Mouse (Mus musculus): Measurements from ENCODE around the gene Gm49601. TPM values are rescaled to one million over a fixed set of nuclear protein-coding genes. Genes with fewer than 3 reads are reported as not detected.

Gene Gm49601
- polyA plus RNA-seq, 2 experiments, result 2.7 to 42.9 TPM

DNA sequence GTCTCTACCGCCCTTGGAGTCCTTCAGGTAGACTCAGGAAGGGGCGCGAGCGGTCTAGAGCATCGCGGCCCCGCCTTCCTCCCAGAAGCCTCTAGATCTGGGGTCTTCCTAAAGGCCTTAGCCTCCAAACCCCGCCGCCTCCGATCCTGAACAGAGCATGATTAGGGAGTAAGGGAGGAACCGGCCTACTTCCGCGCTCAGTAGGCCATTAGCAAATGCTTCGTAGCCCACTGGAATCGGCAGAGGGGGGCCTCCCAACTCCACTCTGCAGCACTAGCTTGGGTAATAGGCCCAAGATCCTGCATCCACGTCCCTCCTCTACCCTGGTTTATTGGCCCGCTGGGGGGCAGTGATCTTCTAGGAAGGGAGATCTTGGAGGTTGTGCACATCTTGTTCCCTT is 4.2 kb downstream of the Gm49601 start, which contains the start of gene Gp1bb:
TSS of gene Gp1bb (minus strand) at position 385 of the 400 bp plus-strand sequence.
- DNase-seq (ENCODE audit: low spot score), result no peak
- H3K36me3 ChIP-seq (ENCODE audit: control insufficient read depth, insufficient read depth, low read length), result peaks cover 38% of the 10 kb centered on the region
- no peak for TF ChIP-seq POLR2A (IDR thresholded peaks at IDR 0.05; ENCODE audit: borderline replicate concordance, extremely low read depth, insufficient read depth, insufficient read length)
- peaks cover 83% of the 10 kb centered on the region for H3K27me3 ChIP-seq (ENCODE audit: control insufficient read depth, insufficient read depth, low read length)
- ATAC-seq (ENCODE audit: low FRiP score, low read depth), result no peak
- H3K9me3 ChIP-seq (ENCODE audit: control insufficient read depth, low read length), result no peaks in the 10 kb centered on the region
- peak within 1 kb of the TSS; percentile 85 for H3K4me2 ChIP-seq (replicated peaks; ENCODE audit: low read depth, low read length, severe bottlenecking)
- H3K27ac ChIP-seq (replicated peaks; ENCODE audit: low read depth, low read length), result no peak within 1 kb of the TSS
- peak within 1 kb of the TSS; percentile 49 for H3K4me3 ChIP-seq (replicated peaks; ENCODE audit: low read length)
- H3K4me1 ChIP-seq (ENCODE audit: control insufficient read depth, insufficient read depth, low read length), result peaks cover 19% of the 10 kb centered on the region; the same call in 1 of the 2 replicates
- 19% methylated on average over 17 of the region's 17 CpGs for WGBS
- H3K9ac ChIP-seq (ENCODE audit: low read depth, low read length, severe bottlenecking), result peak within 1 kb of the TSS; percentile 44; the same call in 1 of the 2 replicates

DNA sequence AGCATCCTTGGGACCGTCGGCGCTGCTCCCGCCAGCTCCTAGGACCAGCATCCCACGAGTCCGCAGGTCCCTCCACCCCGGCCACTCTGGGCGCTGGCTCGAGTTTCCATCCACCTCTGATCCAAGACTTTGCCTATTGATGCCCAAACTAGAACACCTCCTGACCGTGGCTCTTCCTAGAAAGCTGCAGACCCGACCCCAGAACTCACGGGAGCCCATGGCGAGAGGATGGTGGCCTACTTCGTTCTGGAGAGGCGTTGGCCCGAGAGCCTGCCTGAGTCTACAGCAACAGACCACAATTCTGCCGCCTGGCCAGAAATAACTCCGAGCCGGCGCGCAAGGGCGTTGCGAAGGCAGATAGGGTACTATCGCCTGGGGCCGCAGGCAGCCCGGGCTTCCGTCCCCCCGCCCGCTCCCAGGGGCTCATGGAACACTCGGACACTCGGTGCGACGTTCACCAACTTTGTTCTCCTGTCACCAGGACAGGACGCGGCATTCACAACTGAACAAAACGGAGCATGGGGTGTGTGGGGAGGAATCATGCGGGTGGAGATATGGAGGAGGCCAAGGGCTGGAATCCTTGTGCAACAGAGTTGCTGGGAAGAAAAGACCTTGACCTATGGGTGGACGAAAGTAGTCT is 4.7 kb downstream of the Gm49601 start:
- H3K36me3 ChIP-seq (ENCODE audit: control insufficient read depth, insufficient read depth, low read length), result peaks cover 38% of the 10 kb centered on the region
- no peak for TF ChIP-seq POLR2A (IDR thresholded peaks at IDR 0.05; ENCODE audit: borderline replicate concordance, extremely low read depth, insufficient read depth, insufficient read length)
- peak overlapping the region; percentile 44; the same call in 1 of the 2 replicates for H3K9ac ChIP-seq (ENCODE audit: low read depth, low read length, severe bottlenecking)
- H3K9me3 ChIP-seq (ENCODE audit: control insufficient read depth, low read length), result no peaks in the 10 kb centered on the region
- peaks cover 83% of the 10 kb centered on the region for H3K27me3 ChIP-seq (ENCODE audit: control insufficient read depth, insufficient read depth, low read length)
- H3K27ac ChIP-seq (replicated peaks; ENCODE audit: low read depth, low read length), result no peak overlapping the region
- H3K4me1 ChIP-seq (ENCODE audit: control insufficient read depth, insufficient read depth, low read length), result peaks cover 18% of the 10 kb centered on the region; the same call in 1 of the 2 replicates
- peak overlapping the region; percentile 85 for H3K4me2 ChIP-seq (replicated peaks; ENCODE audit: low read depth, low read length, severe bottlenecking)
- WGBS, result 6% methylated on average over 38 of the region's 38 CpGs
- peak overlapping the region; percentile 49 for H3K4me3 ChIP-seq (replicated peaks; ENCODE audit: low read length)
- no peak for ATAC-seq (ENCODE audit: low FRiP score, low read depth)
- no peak for DNase-seq (ENCODE audit: low spot score)

DNA sequence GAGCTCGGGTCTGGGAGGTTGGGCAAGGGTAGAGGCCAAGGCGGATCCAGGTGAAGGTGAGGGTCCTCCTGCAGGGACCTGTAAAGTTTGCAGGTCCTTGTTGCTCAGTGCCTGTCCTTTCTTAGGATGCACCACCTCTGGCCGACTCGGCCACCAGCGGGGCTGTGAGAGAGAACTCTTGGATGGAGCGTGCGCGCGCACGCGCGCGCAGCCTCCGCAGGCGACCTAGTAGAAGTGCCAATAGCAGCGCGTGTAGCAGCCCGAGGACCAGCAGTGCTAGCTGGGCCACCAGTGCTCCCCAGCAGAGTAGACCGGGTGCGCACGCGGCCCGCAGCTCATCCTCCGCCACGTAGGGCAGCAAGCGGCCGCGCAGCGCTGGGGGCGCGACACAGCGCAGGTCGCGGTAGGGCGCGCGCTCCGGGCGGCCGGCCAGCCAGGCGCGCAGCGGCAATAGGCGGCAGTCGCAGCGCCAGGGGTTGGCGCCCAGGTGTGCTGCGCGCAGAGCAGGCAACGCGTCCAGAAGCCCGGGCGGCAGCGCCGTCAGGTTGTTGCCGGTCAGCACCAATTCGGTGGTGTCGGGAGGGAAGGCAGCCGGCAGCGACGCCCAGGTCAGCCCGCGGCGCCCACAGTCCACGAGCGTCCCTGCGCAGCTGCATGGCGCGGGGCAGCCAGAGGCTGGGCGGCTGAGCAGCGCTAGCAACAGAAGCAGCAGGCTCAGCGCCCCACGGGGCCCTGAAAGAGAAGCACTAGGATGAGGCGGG is 5.4 kb downstream of the Gm49601 start:
- H3K4me2 ChIP-seq (replicated peaks; ENCODE audit: low read depth, low read length, severe bottlenecking), result peak overlapping the region; percentile 85
- peak; percentile 42; the same call in 1 of the 2 replicates for ATAC-seq (ENCODE audit: low FRiP score, low read depth)
- H3K36me3 ChIP-seq (ENCODE audit: control insufficient read depth, insufficient read depth, low read length), result peaks cover 38% of the 10 kb centered on the region
- peaks cover 12% of the 10 kb centered on the region; the same call in 1 of the 2 replicates for H3K4me1 ChIP-seq (ENCODE audit: control insufficient read depth, insufficient read depth, low read length)
- peak overlapping the region; percentile 44 for H3K9ac ChIP-seq (ENCODE audit: low read depth, low read length, severe bottlenecking)
- no peak overlapping the region for H3K27ac ChIP-seq (replicated peaks; ENCODE audit: low read depth, low read length)
- 2% methylated on average over 50 of the region's 74 CpGs for WGBS
- DNase-seq (ENCODE audit: low spot score), result no peak
- H3K9me3 ChIP-seq (ENCODE audit: control insufficient read depth, low read length), result no peaks in the 10 kb centered on the region
- peaks cover 80% of the 10 kb centered on the region for H3K27me3 ChIP-seq (ENCODE audit: control insufficient read depth, insufficient read depth, low read length)
- peak overlapping the region; percentile 49 for H3K4me3 ChIP-seq (replicated peaks; ENCODE audit: low read length)
- no peak for TF ChIP-seq POLR2A (IDR thresholded peaks at IDR 0.05; ENCODE audit: borderline replicate concordance, extremely low read depth, insufficient read depth, insufficient read length)

DNA sequence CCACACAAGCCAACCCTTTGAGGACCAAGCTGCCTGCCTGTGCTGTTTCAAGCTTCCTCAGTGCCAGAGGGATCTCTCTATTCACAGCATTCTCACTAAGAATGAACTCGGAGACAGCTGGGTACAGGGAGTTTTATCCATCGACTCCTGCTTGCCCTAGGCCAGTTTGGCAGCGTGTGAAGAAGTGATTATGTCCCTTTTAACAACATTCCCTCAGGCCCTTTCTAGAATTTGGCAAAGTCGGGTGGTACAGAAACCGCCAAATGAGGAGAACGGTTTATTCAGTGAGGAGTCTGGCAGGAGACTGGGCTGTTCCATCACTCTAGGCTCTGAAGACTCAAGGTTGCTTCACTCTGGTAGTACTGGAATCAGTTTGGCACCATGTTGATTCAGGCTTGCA is 6.0 kb downstream of the Gm49601 start:
- H3K9me3 ChIP-seq (ENCODE audit: control insufficient read depth, low read length), result no peaks in the 10 kb centered on the region
- peaks cover 12% of the 10 kb centered on the region; the same call in 1 of the 2 replicates for H3K4me1 ChIP-seq (ENCODE audit: control insufficient read depth, insufficient read depth, low read length)
- WGBS, result 26% methylated on average over 6 of the region's 6 CpGs
- DNase-seq (ENCODE audit: low spot score) (no peak), ATAC-seq (ENCODE audit: low FRiP score, low read depth) (no peak)
- H3K4me3 ChIP-seq (replicated peaks; ENCODE audit: low read length), result peak overlapping the region; percentile 49; the same call in 1 of the 2 replicates
- H3K36me3 ChIP-seq (ENCODE audit: control insufficient read depth, insufficient read depth, low read length), result peaks cover 34% of the 10 kb centered on the region
- H3K4me2 ChIP-seq (replicated peaks; ENCODE audit: low read depth, low read length, severe bottlenecking), result peak overlapping the region; percentile 85; the same call in 1 of the 2 replicates
- no peak for TF ChIP-seq POLR2A (IDR thresholded peaks at IDR 0.05; ENCODE audit: borderline replicate concordance, extremely low read depth, insufficient read depth, insufficient read length)
- H3K9ac ChIP-seq (ENCODE audit: low read depth, low read length, severe bottlenecking), result no peak overlapping the region
- no peak overlapping the region for H3K27ac ChIP-seq (replicated peaks; ENCODE audit: low read depth, low read length)
- peaks cover 74% of the 10 kb centered on the region for H3K27me3 ChIP-seq (ENCODE audit: control insufficient read depth, insufficient read depth, low read length)

DNA sequence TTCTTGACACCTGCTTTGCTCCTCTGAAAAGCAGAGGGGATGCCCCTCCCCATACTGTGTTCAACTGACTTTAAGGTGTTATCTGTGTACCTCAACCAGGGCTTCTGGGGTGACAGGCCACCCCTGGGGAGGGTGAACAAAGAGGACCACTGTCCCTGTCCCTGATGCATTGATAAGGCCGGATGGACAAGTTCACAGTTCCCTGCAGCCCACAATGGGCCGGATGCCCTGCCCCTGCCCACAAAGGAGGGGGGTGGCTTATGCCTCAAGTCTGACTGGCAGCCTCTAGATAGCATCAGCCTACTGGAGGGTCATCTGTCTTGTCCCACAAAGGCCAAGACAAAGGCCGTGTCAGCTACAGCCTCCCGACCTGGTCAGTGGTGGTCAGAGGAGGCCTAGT is 7.1 kb downstream of the Gm49601 start:
- Histone ChIP-seq H3K4me2 (replicated peaks; ENCODE audit: low read depth, low read length, severe bottlenecking) (no peak overlapping the region), H3K4me1 (ENCODE audit: control insufficient read depth, insufficient read depth, low read length) (peaks cover 12% of the 10 kb centered on the region; the same call in 1 of the 2 replicates), H3K9me3 (ENCODE audit: control insufficient read depth, low read length) (no peaks in the 10 kb centered on the region), H3K27ac (replicated peaks; ENCODE audit: low read depth, low read length) (no peak overlapping the region), H3K4me3 (replicated peaks; ENCODE audit: low read length) (no peak overlapping the region), H3K9ac (ENCODE audit: low read depth, low read length, severe bottlenecking) (no peak overlapping the region), H3K27me3 (ENCODE audit: control insufficient read depth, insufficient read depth, low read length) (peaks cover 63% of the 10 kb centered on the region), H3K36me3 (ENCODE audit: control insufficient read depth, insufficient read depth, low read length) (peaks cover 24% of the 10 kb centered on the region)
- DNase-seq (ENCODE audit: low spot score) (no peak), ATAC-seq (ENCODE audit: low FRiP score, low read depth) (no peak)
- no peak for TF ChIP-seq POLR2A (IDR thresholded peaks at IDR 0.05; ENCODE audit: borderline replicate concordance, extremely low read depth, insufficient read depth, insufficient read length)
- whole genome bisulfite sequencing, result 58% methylated on average over 4 of the region's 4 CpGs
